Mouse (Mus musculus): ENCODE measurements around the gene Etfa. TPM values are rescaled to one million over a fixed set of nuclear protein-coding genes. Genes with fewer than 3 reads are reported as not detected.

Etfa gene
- total RNA-seq, 2 experiments from 2014 or later, result 42.7 to 44.6 TPM

DNA sequence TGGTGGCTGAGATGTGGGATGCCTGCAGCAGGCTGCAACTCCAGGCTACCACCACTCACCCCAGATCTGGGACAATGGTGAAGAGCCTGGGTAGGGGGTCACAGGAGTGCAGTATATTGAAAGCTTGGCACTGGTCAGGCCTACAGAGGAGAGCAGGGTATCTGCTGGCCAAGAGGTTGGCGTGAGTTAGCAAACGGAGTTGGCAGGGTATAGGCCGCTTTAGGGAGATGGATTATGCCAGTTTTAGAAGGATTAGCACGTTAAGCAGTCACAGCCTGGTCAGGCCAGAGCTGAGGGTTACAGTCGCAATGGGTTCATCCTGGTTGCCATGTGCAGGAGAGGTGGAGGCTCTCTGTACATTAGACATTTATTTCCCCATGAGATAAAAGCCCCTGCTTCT, 78.2 kb downstream of the Etfa start:
- intact Hi-C loops (cut with DNase I), result no loop called here
- no peak for DNase-seq (ENCODE audit: extremely low spot score in 1 of 2, low spot score in 2 of 2)

DNA sequence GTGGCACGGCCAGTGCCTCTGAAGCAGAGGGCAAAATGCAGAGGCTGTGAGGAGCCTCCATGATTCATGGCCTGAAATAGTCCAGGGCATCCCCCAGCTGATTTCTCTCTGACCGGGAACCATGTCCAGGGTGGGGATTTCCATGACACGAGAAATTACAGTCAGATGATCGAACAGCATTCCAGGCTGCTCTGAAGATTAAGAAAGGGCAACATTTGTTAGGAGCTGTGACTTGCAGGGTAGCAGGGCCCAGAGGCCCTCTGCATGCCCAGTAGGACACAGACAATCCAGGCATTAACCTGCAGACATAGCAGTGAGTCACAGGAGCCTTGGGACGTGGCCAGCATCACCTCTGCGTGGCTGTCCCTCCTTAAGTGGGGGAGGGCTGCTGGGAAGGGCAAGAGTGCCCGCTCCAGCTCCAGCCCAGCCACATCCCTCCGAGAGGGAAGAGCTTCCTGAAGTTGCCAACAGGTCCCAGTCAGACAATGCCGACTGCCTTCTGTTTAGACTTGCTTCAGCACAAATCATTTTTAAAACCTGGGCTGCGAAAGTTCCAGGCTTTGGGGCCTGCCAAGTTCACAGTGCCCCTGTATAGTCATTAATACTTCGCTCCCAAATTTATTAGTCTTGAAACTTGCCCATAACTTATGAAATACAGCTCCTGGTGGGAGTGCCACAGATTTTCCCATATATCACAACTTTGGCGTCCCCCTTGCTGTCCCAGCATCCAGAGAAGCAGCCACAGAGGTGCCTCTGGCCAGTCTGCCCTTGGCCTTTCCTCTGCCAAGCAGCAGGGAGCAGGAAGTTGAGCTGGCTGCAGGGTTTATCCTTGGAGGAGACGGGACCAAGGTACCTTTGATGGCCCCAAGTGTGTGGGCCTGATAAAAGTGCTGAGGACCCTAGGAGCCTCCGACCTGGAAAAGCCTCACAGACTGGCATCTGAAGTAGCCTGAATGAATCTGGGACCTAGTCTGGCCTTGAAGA, 79.4 kb downstream of the Etfa start:
- intact Hi-C loops (cut with DNase I), result no loop called here
- no peak for DNase-seq (ENCODE audit: extremely low spot score in 1 of 2, low spot score in 2 of 2)

DNA sequence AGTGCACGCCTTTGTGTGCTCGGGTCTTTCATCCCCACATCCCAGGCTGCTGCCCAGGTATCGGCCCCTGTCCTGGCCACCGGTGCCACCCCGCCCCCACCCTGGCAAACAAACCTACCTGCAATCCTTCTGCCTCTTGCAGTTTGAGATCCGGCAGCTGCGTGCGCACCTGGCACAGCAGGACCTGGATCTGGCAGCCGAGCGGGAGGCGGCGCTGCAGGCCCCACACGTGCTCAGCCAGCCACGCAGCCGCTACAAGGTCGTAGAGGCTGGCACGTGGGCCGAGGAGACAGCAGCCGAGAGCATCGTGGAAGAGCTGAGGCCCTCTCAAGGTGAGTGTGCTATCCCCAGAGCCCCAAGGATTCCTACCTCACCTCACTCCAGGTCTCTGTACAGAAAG, 81.9 kb downstream of the Etfa start:
- intact Hi-C loops (cut with DNase I), result no loop called here
- DNase-seq (ENCODE audit: extremely low spot score in 1 of 2, low spot score in 2 of 2), result peak in 1 of 2 experiments; percentile 33

DNA sequence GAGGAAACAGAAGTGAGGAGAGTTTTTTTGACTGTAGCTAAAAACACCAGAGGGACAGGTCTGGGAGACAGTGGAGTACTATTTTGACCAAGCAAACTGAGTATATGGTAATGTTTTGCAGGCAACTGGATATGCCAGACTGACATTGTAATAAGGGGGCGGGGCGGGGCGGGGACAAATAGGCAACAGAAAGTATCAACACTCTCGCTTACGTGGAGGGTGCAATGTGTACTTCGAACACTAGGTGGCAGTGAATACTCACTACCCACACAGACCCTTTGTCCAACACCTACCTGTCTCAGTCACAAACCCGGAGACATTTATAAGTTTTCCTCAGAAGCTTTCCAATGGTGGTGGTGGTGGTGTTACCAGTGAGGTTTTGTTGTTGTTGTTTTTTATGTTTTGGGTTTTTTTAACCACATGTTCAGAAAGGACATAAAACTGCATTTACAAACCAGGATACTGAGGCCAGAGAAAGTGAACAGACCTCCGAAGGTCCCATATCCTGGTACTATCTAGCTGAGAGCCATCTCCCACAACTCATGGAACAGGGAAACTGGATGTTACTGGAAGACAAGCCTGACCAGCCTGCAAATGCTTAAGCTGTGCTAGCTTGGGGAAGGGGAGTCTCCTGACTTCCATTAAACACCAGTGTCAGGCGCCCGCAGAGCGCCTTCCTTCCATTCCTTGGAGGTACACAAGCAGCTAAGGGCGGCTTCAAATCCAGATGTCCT, 82.6 kb downstream of the Etfa start:
- intact Hi-C loops (cut with DNase I), result loop anchor here (5.0 kb wide), 2 partner anchors 108 to 493 kb away; partner anchors contain the start of gene Isl2
- DNase-seq (ENCODE audit: extremely low spot score in 1 of 2, low spot score in 2 of 2), result peak; percentile 58 to 63

DNA sequence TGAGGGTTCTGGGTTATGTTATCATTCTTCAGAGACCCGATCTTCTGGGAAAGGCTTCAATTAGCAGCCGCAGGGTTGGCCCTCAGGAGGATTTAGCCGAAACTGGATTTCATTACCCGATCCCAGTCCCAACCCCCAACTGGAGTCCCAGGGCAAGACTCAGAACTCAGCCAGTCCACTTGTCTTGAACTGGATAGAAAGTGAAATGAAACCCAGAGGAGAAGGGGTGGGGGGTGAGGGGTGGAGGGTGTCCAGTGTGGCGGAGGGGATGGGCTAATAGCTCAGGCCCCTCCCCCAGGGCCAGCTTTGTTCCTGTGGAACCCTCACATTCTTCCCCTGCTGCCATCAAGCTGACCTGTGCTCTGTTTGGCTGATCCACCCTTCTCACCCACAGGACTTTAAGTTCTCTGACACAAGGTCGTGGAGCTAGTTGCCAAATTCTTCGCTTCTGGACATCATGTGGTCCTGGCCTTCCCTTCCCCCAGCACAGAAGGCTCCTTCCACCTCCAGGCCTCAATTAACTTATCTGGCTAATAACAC, 86.7 kb downstream of the Etfa start:
- intact Hi-C loops (cut with DNase I), result loop anchor here (5.0 kb wide), 2 partner anchors 112 to 497 kb away; partner anchors contain the start of gene Isl2
- no peak for DNase-seq (ENCODE audit: extremely low spot score in 1 of 2, low spot score in 2 of 2)

DNA sequence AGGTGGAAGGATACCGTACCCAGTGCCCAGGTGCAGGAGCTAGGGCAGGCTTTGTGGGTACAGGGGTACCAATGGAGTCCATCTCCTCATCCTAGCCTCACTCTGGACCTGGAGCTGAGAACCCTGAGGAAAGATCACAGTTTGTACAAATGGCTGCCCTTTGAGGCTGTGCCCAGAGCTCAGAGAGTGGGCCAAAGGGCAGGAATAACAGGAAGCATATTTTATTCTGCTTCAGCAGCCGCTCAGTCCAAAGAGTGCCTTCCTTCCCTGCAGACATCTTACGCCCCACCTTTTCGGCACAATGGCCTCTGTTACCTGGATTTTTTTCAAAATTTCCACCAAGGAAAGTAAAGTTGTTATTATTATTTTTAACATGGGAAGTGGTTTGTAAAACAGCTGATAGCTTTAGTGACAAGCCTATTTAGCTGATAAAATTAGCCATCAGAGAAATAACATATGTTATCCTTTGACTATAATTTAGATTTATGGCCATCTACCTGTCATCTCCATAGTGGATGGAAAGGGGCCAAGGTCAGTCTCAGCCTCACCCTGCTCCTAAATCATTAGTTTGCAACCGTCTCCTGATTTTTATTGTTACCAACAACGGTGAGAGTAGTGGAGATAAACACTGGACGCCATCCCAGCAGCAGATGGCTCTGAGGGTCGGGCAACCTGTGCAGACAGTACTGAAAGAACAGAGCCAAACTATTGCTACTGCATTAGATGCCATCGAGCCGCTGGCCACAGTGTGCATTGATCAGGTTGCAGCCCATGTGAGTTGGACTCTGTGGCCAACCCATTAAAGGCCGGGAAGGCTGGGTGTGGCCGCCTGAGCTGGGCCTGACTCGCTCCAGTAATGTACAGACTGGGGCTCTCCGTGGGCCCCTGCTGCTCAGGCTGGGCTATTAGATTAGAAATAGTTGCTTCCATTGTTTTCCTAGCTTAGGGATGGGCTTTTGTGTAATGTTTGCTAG, 88.3 kb downstream of the Etfa start:
- no peak for DNase-seq (ENCODE audit: extremely low spot score in 1 of 2, low spot score in 2 of 2)

DNA sequence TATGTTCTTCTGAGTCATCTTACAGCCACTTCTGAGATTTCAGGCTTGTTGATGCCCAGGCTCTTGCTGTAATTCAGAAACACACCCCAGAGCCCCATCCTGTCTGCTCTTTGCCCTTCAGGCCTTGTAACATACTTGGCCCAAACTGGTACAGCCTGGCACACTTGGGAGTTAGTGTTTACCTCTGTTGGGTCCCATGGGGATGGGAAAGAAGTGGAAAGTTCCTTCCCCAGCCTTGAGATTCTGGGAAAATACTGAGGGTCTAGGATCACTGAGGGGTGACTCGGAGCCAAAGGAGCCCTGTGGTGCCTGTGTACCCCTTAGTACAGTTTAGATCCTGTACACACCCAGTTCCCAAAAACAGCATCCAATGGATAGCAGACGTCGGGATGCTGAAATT, 90.3 kb downstream of the Etfa start:
- DNase-seq (ENCODE audit: extremely low spot score in 1 of 2, low spot score in 2 of 2), result no peak
- intact Hi-C loops (cut with DNase I), result no loop called here

More for the DNA sequence above, 88.3 kb downstream of the Etfa start:
- intact Hi-C loops (cut with DNase I), result no loop called here

DNA sequence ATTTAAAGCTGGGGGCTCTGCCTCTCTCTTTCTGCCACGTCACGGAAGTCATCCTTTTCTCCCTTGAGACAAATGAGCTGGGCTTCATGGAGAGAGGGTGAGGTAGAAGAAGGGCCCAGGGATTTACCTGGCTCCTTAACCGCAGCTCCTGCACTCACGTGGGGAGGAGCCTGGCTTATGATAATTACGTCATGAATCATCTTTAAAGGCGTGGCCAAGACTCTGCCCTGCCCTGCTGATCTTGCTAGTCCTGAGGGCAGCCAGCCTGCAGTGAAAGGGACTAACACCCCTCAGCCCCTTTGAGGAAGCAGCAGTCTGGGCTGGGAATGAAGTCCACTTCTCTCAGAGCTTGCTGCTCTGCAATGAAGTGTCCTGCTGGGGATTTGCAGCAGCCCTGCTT, 100.9 kb downstream of the Etfa start:
- DNase-seq (ENCODE audit: extremely low spot score in 1 of 2, low spot score in 2 of 2), result no peak
- intact Hi-C loops (cut with DNase I), result no loop called here

DNA sequence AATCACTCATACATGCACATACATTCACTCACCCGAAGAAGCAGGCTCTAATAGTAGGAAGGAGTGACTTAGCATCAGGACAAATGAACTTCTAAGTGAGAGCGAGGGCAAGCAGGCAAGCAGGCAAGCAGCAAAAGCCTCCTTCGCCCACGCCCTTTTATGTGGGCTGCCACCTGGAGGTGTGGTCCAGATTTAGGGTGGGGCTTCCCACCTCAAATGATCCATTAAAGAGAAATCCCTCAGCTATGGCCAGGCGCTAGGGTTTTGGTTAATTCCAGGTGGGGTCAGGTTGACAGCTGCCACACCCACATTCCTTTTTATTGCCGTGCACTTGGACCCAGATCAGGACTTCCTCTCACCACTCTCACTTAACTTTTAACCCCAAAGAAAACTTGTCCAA, 101.6 kb downstream of the Etfa start:
- intact Hi-C loops (cut with DNase I), result no loop called here

DNA sequence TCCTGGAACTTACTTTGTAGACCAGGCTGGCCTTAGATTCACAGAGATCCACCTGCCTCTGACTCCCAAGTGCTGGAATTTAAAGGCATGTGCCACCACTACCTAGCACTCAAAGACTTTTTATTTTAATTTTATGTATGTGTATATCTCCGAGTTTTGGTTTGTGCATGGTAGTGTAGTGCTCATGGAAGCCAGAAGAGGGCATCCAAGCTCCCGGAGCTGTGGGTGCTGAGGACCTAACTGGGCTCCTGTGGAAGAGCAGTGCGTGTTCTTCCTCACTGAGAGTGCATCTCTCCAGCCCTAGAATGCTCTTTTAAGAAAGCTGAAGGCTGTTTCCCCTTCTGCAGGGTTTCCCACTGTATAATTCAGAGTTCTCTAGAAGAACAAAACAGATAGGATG, 102.2 kb downstream of the Etfa start:
- DNase-seq (ENCODE audit: extremely low spot score in 1 of 2, low spot score in 2 of 2), result no peak
- intact Hi-C loops (cut with DNase I), result no loop called here

More for the DNA sequence above, 101.6 kb downstream of the Etfa start:
- no peak for DNase-seq (ENCODE audit: extremely low spot score in 1 of 2, low spot score in 2 of 2)

DNA sequence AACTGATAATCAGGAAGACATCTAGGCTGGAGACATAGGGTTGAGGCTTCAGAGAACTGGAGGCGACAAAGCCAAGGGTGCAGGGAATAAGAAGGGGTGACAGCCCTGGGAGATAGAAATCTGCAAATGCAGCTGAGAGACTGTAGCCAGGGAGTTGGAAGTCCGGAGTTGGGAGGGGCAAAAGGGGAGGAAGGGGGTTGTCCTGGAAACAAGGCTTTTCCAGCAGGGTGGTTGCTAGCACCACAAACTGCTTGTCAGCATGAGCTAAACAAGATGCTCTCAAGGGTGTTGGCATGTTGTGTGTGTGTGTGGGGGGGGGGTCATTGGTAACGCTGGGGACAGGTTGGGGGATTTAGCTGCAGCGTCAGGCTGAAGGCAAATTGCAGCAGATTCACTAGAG, 103.2 kb downstream of the Etfa start:
- no peak for DNase-seq (ENCODE audit: extremely low spot score in 1 of 2, low spot score in 2 of 2)
- intact Hi-C loops (cut with DNase I), result no loop called here

DNA sequence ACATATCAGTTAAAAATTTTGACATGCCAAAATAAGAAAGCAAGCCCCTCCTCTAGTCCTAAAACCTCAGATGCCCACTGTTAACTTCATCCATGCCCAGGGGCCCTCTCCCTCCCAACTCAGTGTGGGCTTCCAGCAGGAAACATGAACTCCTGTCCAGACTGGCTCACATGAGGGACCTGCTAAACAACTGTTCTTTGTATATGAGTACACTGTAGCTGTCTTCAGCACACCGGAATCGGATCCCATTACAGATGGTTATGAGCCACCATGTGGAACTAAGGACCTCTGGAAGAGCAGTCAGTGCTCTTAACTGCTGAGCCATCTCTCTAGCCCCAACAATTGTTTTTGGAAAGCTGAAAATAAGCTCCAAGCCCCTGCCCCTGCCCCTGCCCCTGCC, 105.3 kb downstream of the Etfa start:
- no peak for DNase-seq (ENCODE audit: extremely low spot score in 1 of 2, low spot score in 2 of 2)
- intact Hi-C loops (cut with DNase I), result no loop called here

DNA sequence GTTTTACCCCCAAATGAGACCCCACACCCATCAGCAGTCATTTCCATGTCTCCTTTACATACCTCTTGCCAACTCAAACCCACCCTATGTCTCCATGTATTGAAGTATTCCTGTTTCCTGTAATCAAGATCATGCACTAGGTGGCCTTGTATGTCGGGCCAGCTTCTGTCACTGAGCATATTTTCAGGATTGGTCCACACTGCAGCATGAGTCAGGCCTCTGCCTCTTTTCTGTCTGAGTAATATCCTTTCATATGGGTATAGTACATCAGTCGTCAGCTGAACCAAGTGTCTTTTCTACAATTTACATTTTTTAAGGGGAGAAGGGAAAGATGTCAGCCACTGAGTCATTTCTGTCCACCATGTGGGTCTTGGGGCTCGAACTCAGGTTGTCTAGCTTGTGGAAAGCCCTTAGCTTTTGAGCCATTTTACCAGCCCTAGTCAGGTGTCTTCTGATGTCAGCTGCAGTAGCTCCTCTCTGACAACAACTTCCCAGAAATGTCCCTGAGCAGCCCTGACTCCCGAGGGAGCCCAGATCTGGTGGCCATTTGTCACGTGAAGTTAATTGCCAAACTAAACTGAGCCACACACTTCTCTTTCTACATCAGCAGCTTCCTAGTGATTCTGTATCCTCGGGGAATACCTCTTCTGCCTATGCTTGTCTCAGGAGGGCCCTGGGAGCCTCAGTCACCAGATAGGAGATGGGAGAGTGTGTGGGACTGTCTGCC, 106.9 kb downstream of the Etfa start:
- intact Hi-C loops (cut with DNase I), result no loop called here
- no peak for DNase-seq (ENCODE audit: extremely low spot score in 1 of 2, low spot score in 2 of 2)

Other genes starting within 250 kb of the Etfa start
- 1 to 10 TPM in 1 of 2 experiments, under 1 TPM in 1; 0.30 to 1.5 TPM for gene Nrg4, start 185.4 kb downstream of the Etfa start, total RNA-seq (2021)
- 10 to 100 TPM; 13.4 to 13.6 TPM for gene Tmem266, start 185.3 kb downstream of the Etfa start, total RNA-seq (2021)
- not detected for gene Isl2, start 26.4 kb upstream of the Etfa start, total RNA-seq (2021)